Mouse (Mus musculus) hindbrain, embryonic 13.5 days (tissue): ENCODE measurements at regions not wholly inside any gene's neighbourhood (a gene's known extent, or its start where the extent isn't known, plus 50 kb on each side); places are given as distances from the start of the nearest gene placed in this dataset.

Source experiments
- ATAC-seq: fragments of 200-750 bp; cut with Nextera tagmentation; 2 replicates; pipeline ENCODE4 v1.8.0; 2017; ENCODE audit warnings: moderate TSS enrichment; ENCODE audit not compliant: low FRiP score
- H3K27ac ChIP-seq: fragments of 300-500 bp; sonication (generic); 2 replicates; pipeline ENCODE4 v1.5.1; 2015; ENCODE audit warnings: inconsistent platforms, mild to moderate bottlenecking, moderate library complexity
- H3K27me3 ChIP-seq: fragments of 300-500 bp; sonication (generic); 2 replicates; pipeline ENCODE4 v1.6.1; 2015; ENCODE audit warnings: mild to moderate bottlenecking, inconsistent platforms
- H3K36me3 ChIP-seq: fragments of 300-500 bp; sonication (generic); 2 replicates; pipeline ENCODE4 v1.6.1; 2015; ENCODE audit warnings: mild to moderate bottlenecking, inconsistent platforms
- H3K4me1 ChIP-seq: fragments of 300-500 bp; sonication (generic); replicated peaks from 2 replicates; pipeline ENCODE4 v1.6.1; 2015; ENCODE audit warnings: inconsistent platforms
- H3K4me2 ChIP-seq: fragments of 300-500 bp; sonication (generic); 2 replicates; pipeline ENCODE4 v1.6.1; 2015; ENCODE audit warnings: inconsistent platforms, mild to moderate bottlenecking, moderate library complexity
- H3K4me3 ChIP-seq: fragments of 300-500 bp; sonication (generic); 2 replicates; pipeline ENCODE4 v1.5.1; 2015; ENCODE audit warnings: mild to moderate bottlenecking, inconsistent platforms
- H3K9ac ChIP-seq: fragments of 300-500 bp; sonication (generic); 2 replicates; pipeline ENCODE4 v1.6.1; 2015; ENCODE audit warnings: mild to moderate bottlenecking, inconsistent platforms
- H3K9me3 ChIP-seq: fragments of 300-500 bp; sonication (generic); 2 replicates; pipeline ENCODE4 v1.6.1; 2016; ENCODE audit warnings: inconsistent platforms
- WGBS: fragments of 180-500 bp; shearing (Covaris S2); methylation state at CpG from one replicate; pipeline ENCODE4 v1.1.7; 2015; 5-methylcytosine and 5-hydroxymethylcytosine counted together

DNA sequence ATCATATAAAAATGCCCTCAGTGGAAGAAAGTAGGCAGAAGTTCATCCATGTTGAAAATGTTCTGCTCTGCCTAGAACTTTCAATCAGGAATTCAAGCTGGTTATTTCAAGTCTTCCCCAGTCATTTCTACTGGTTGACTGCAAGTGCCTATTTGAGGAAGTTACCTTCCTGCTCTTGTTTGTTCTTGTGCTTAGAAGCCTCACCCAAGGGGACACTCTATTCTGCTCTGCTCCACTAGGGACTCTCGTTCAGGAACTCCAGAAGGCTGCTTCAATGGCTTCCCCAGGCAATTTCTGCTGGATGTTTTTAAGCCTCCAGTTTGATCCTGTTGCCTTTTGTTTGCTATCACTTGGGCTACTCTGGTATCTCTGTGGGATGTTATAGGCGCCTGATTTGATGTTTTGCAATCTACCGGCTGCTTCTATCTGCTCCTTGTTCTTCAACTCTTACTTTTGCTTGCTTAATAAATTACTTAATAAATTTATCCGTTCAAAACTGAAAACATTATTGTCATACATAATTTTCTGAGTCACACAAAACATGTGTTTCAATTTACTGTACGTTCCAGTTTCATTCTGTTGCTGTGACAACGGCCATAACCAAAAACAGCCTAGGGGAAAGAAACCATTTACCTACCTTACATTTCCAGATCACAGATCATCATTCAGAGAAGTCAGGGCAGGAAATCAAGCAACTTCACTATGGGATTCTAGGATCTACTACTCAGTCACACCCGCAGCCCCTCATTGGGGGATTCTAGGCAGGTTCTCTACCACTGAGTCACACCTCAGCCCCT lies 71.4 kb upstream of the Foxk1 start:
- WGBS, result 86% methylated on average over 7 of the region's 7 CpGs
- Histone ChIP-seq H3K27me3 (no peaks in the 10 kb centered on the region), H3K4me3 (no peak overlapping the region)

DNA sequence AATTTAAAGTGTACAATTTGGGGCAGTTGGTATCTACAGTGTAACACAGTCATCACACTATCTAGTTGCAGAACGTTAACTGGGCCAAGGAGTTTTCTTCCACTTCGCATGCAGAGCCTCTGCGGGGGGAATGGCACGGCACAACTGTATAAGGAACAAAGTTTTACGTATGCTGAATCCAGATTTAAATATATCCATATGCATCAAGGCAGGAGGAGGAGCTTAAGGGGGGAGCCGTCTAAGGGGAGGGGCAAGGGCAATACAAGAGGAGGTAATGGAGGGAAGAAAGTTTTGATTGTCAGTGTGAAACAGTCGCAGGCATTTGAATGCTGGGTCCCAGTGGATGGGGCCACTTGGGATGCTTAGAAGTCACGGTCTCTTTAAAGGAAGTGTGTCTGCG lies 68.6 kb upstream of the Foxk1 start:
- Histone ChIP-seq H3K9me3 (no peaks in the 10 kb centered on the region), H3K4me2 (no peak overlapping the region), H3K36me3 (no peaks in the 10 kb centered on the region), H3K27me3 (no peaks in the 10 kb centered on the region), H3K4me3 (no peak overlapping the region), H3K9ac (no peak overlapping the region), H3K27ac (no peak overlapping the region), H3K4me1 (no peaks in the 10 kb centered on the region; the same call in 1 of the 2 replicates)
- 50% methylated on average over 9 of the region's 9 CpGs for WGBS
- no peak for ATAC-seq

More for the DNA sequence above, 71.4 kb upstream of the Foxk1 start:
- H3K27ac ChIP-seq, result no peak overlapping the region
- no peak overlapping the region for H3K4me2 ChIP-seq
- ATAC-seq, result no peak
- no peaks in the 10 kb centered on the region; the same call in 1 of the 2 replicates for H3K4me1 ChIP-seq
- H3K9me3 ChIP-seq, result no peaks in the 10 kb centered on the region
- no peak overlapping the region for H3K9ac ChIP-seq
- no peaks in the 10 kb centered on the region for H3K36me3 ChIP-seq

DNA sequence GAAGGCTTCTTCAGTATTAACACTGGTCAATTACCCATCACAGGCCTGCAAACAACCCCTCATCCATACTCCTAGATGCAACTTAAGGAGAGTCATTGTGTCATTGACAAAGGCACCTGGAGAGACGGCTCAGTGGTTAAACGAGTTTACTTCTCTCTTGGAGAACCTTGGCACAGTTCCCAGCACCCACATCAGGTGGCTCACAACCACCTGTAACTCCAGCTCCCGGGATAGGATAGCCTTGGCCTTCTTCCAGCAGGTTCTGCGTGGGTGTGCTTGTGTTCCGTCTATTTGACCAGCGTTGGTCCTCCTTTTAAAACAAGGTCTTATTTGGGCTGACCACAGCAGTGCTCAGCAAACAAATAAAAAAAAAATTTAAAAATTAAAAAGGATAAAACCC lies 63.9 kb upstream of the Foxk1 start:
- Histone ChIP-seq H3K9me3 (no peaks in the 10 kb centered on the region), H3K27ac (no peak overlapping the region), H3K4me3 (no peak overlapping the region), H3K36me3 (no peaks in the 10 kb centered on the region), H3K27me3 (no peaks in the 10 kb centered on the region), H3K9ac (no peak overlapping the region), H3K4me1 (no peaks in the 10 kb centered on the region), H3K4me2 (no peak overlapping the region)
- ATAC-seq, result no peak
- 82% methylated on average over 6 of the region's 6 CpGs for WGBS

DNA sequence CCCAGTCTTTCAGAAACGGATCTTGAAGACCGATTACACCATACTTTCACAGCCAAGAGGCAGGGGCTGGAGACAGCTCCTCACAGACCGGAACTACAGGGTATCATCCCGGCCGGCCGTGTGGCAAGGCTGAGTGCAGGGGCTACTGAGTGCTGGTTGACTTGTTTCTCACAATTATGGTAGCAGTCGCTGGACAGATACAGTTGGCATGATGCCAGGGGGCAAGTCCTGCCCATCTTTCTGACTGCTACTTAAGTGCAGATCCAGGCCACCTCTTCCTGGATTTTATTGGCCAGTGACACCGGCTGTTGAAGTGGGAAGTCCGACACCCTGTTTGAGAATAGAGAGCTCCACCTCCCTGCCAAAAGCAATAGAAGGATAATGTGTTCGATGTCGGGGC lies 63.2 kb upstream of the Foxk1 start:
- no peaks in the 10 kb centered on the region for H3K4me1 ChIP-seq
- H3K9ac ChIP-seq, result no peak overlapping the region
- H3K4me2 ChIP-seq, result no peak overlapping the region
- H3K27ac ChIP-seq, result no peak overlapping the region
- 80% methylated on average over 11 of the region's 11 CpGs for WGBS
- H3K9me3 ChIP-seq, result no peaks in the 10 kb centered on the region
- no peaks in the 10 kb centered on the region for H3K27me3 ChIP-seq
- H3K4me3 ChIP-seq, result no peak overlapping the region
- H3K36me3 ChIP-seq, result no peaks in the 10 kb centered on the region
- ATAC-seq, result no peak

DNA sequence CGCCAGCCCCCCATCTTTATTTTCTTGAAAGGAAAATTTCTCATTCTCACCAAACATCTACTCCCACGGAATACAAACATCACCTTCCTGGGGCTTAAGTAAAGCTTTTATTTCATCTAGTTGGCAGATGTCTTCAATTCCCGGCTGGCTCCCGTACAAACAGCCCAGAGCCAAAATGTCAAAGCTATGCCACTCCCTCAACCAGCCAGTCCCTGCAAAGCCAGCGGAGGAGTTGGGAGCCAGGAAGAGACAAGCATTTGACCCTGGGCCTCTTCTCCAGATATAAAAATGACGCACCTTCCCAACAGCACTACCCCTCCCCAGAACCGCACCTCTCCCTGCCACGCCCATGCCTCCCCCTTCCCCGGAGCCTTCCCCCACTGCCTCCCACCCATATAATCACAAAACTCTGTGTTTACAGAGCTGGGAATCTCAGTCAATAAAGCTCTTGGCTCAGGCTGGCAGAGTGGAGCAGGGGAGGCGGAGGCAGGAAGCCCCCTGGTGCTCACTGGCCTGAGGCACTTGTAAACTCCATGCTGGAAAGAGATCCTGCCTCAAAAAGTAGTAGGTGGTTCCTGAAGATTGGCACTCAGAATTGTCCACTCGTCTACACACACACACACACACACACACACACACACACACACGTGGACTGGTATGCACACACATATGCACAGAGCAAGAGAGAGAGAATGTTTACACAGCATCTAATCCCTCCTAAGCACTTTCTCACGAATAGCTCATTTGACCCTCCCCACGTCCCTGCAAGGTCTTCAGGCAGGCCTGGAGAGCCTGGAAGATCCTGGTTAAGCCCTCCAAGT lies 60.9 kb upstream of the Foxk1 start:
- ATAC-seq, result no peak
- Histone ChIP-seq H3K27ac (no peak overlapping the region), H3K36me3 (no peaks in the 10 kb centered on the region), H3K27me3 (no peaks in the 10 kb centered on the region), H3K4me2 (no peak overlapping the region), H3K4me3 (no peak overlapping the region), H3K9me3 (no peaks in the 10 kb centered on the region), H3K9ac (no peak overlapping the region), H3K4me1 (no peaks in the 10 kb centered on the region)
- 74% methylated on average over 14 of the region's 14 CpGs for WGBS

DNA sequence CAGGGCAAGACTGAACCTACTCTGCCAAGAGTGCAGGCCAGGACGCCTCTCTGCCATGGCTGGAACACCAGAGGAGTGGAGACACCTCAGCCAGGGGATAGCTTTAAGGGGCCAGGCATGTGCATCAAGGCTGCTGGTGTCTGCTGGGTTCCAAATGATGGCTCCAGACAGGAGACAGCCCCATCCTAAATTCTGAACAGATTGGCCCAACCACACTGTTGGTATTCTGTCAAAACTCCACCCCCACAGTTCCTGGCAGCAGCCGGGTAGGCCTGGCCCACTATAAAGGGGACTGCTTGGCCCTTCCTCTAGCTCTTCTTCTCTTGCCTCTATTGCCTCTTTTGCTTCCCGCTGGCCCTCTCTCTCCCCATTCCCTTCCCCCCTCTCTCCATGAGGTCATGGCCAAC lies 60.3 kb upstream of the Foxk1 start:
- ATAC-seq, result no peak
- Histone ChIP-seq H3K4me1 (no peaks in the 10 kb centered on the region), H3K27me3 (no peaks in the 10 kb centered on the region), H3K36me3 (no peaks in the 10 kb centered on the region), H3K27ac (no peak overlapping the region), H3K9ac (no peak overlapping the region), H3K4me2 (no peak overlapping the region), H3K4me3 (no peak overlapping the region), H3K9me3 (no peaks in the 10 kb centered on the region)
- 66% methylated on average over 3 of the region's 3 CpGs for WGBS

DNA sequence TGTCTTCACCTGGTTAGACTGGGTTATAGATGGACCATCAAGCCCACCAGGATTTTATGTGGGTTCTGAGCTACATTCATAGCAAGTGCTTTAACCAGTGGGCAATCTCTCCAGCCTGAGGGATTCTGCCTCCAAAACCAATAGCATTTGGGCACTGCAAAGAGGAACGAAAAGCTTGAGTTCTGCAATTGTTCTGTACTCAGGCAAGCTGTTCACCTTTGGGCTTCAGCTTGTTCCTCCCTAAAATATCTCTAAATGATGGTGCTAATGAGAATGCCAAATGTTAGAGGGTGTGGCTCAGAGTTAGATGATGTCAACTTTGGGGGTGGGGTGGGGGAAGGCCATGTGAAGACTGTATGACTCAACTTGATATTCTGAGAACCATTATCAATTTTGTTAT lies 54.8 kb upstream of the Foxk1 start:
- no peak overlapping the region for H3K4me2 ChIP-seq
- 0 out of 2 replicates have a peak, but pooled peaks cover 3% of the 10 kb centered on the region for H3K9me3 ChIP-seq
- H3K4me1 ChIP-seq, result no peaks in the 10 kb centered on the region
- H3K36me3 ChIP-seq, result no peaks in the 10 kb centered on the region
- H3K9ac ChIP-seq, result no peak overlapping the region
- H3K27me3 ChIP-seq, result no peaks in the 10 kb centered on the region
- WGBS, result 90% methylated on average over 1 of the region's 1 CpGs
- no peak overlapping the region for H3K27ac ChIP-seq
- no peak for ATAC-seq
- H3K4me3 ChIP-seq, result no peak overlapping the region

DNA sequence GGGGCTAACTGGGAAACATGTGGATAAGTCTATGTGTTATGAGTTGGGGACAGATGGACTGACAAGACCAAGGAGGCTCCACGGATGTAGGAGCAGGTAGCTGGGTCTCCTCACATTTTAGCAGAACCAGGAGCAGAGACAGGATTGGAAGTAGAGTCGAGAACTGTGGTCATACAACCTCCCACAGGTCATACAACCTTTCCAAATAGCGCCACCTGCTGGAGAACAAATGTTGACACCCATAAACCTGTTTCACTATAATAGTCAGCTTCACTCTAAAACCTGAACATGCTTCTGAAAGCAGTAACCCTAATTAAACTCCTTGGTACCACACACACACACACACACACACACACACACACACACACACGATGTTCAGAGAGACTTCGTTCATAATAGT lies 50.7 kb upstream of the Foxk1 start:
- H3K27ac ChIP-seq, result no peak overlapping the region
- no peaks in the 10 kb centered on the region for H3K4me1 ChIP-seq
- H3K9ac ChIP-seq, result no peak overlapping the region
- H3K27me3 ChIP-seq, result no peaks in the 10 kb centered on the region
- H3K4me2 ChIP-seq, result no peak overlapping the region
- H3K9me3 ChIP-seq, result 0 out of 2 replicates have a peak, but pooled peaks cover 3% of the 10 kb centered on the region
- 53% methylated on average over 5 of the region's 5 CpGs for WGBS
- no peak for ATAC-seq
- no peaks in the 10 kb centered on the region for H3K36me3 ChIP-seq
- no peak overlapping the region for H3K4me3 ChIP-seq
